Mouse (Mus musculus) ES-Bruce4 (cell line): Measurements from ENCODE around the gene Nrbp1. TPM values are rescaled to one million over a fixed set of nuclear protein-coding genes. Genes with fewer than 3 reads are reported as not detected.

Experiments
- H3K27ac ChIP-seq: 2 replicates; pipeline ENCODE4 v1.5.1; 2012; ENCODE audit warnings: low read length, inconsistent platforms; ENCODE audit not compliant: insufficient read depth
- H3K27me3 ChIP-seq: 2 replicates; pipeline ENCODE4 v1.6.1; 2012; ENCODE audit warnings: mild to moderate bottlenecking, low read length, inconsistent platforms; ENCODE audit not compliant: control insufficient read depth, poor library complexity, insufficient read depth, severe bottlenecking
- H3K36me3 ChIP-seq: 2 replicates; pipeline ENCODE4 v1.6.1; 2012; ENCODE audit warnings: inconsistent platforms, mild to moderate bottlenecking, low read length, moderate library complexity; ENCODE audit not compliant: control insufficient read depth, poor library complexity, insufficient read depth, severe bottlenecking
- H3K4me1 ChIP-seq: one replicate; pipeline ENCODE4 v1.8.1; 2011; ENCODE audit warnings: low read length; ENCODE audit not compliant: control insufficient read depth, insufficient read depth
- H3K4me3 ChIP-seq: 2 replicates; pipeline ENCODE4 v1.5.1; 2011; ENCODE audit warnings: low read depth, mild to moderate bottlenecking, low read length
- H3K9ac ChIP-seq: 2 replicates; pipeline ENCODE4 v1.6.1; 2012; ENCODE audit warnings: low read depth, mild to moderate bottlenecking, inconsistent platforms; ENCODE audit not compliant: poor library complexity, severe bottlenecking
- H3K9me3 ChIP-seq: replicated peaks from 2 replicates; pipeline ENCODE4 v1.6.1; 2012; ENCODE audit warnings: mild to moderate bottlenecking, low read length, inconsistent platforms; ENCODE audit not compliant: control insufficient read depth, poor library complexity, insufficient read depth, severe bottlenecking
- CTCF ChIP-seq: IDR thresholded peaks from one replicate; pipeline ENCODE4 v1.8.1; 2011; ENCODE audit warnings: low read depth, low read length
- EP300 ChIP-seq: IDR thresholded peaks from 2 replicates; pipeline ENCODE4 v1.6.1; 2011; ENCODE audit warnings: low read depth, low read length; ENCODE audit not compliant: insufficient read depth
- POLR2A ChIP-seq: IDR thresholded peaks from one replicate; pipeline ENCODE4 v1.8.1; 2011; ENCODE audit warnings: low read length; ENCODE audit not compliant: insufficient read depth
- polyA plus RNA-seq: library from polyadenylated mRNA; stranded (reverse); fragments of >200 nt; gene quantifications from 2 replicates; pipeline ENCODE4 v1.2.4, GENCODE M21; 2011; ENCODE audit warnings: low read depth; ENCODE audit not compliant: missing spikeins, insufficient read depth, insufficient read length

Gene Nrbp1
- polyA plus RNA-seq, 1 experiment, result 68.6 TPM

DNA sequence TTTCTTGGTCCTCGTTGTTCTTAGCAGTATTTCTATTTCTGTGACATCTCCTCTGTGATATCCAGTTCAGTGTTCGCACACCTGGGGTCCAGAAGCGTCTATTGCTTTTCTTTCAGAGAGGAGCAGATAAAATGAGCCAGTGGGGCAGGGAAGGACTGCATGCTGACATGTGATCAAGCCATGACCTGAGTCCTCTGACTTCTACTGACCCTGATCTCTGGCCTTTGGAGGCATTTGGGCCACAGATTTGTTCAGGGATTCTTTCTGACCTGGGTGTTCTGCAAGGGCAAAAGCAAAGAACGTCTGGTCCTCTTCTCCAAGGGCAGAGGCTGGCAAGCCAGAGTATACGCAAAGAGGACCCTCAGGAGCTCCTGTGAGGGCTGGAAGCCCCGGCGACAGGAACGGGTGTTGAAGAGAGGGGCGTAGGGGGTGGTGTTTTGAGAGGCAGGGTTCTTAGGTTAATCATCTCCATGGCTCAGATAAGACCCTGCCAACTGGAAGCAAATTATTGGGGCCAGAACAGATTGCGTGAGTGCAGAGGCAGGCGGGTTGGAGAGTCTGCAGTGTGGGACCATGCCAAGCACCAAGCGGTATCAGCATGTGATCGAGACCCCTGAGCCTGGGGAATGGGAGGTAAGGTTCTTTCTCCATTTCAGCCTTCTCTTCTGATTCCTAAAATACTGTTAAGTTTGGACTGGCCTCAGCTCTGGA lies 56.5 kb downstream of the Nrbp1 start, which contains the start of gene Gckr:
TSS of gene Gckr (plus strand) at position 397 of the 711 bp plus-strand sequence.
- Histone ChIP-seq H3K27ac (no peak within 1 kb of the TSS), H3K9ac (no peak within 1 kb of the TSS)
- TF ChIP-seq CTCF (no peak), EP300 (no peak), POLR2A (no peak)

GRCm38 (mm10) chr5:31297981-31298380 lies 57.3 kb downstream of the Nrbp1 start:
- Histone ChIP-seq H3K27ac (no peak overlapping the region), H3K9ac (no peak overlapping the region), H3K36me3 (no peaks in the 10 kb centered on the region), H3K27me3 (no peaks in the 10 kb centered on the region), H3K4me3 (no peak overlapping the region), H3K4me1 (no peaks in the 10 kb centered on the region), H3K9me3 (no peaks in the 10 kb centered on the region)
- TF ChIP-seq POLR2A (no peak), EP300 (no peak), CTCF (no peak)

More for the DNA sequence above, 56.5 kb downstream of the Nrbp1 start, which contains the start of gene Gckr:
- no peak within 1 kb of the TSS for H3K4me3 ChIP-seq
- no peaks in the 10 kb centered on the region for H3K9me3 ChIP-seq
- no peaks in the 10 kb centered on the region for H3K27me3 ChIP-seq
- no peaks in the 10 kb centered on the region for H3K36me3 ChIP-seq
- no peaks in the 10 kb centered on the region for H3K4me1 ChIP-seq

- no peaks in the 10 kb centered on the region for H3K9me3 ChIP-seq
- H3K36me3 ChIP-seq, result no peaks in the 10 kb centered on the region
- no peaks in the 10 kb centered on the region for H3K4me1 ChIP-seq
- no peak overlapping the region for H3K9ac ChIP-seq
- H3K27ac ChIP-seq, result no peak overlapping the region
- H3K4me3 ChIP-seq, result no peak overlapping the region
- no peaks in the 10 kb centered on the region; the same call in 1 of the 2 replicates for H3K27me3 ChIP-seq
- TF ChIP-seq POLR2A (no peak), CTCF (no peak), EP300 (no peak)
These were observed 57.8 kb downstream of the Nrbp1 start for GRCm38 (mm10) chr5:31298486-31298885.

Other genes with a start within 250 kb of the Nrbp1 start
- gene Atraid, start 192.6 kb upstream of the Nrbp1 start, polyA plus RNA-seq, result 28.6 and 31.8 TPM in 2 replicates
- gene Slc5a6, start 191.9 kb upstream of the Nrbp1 start, polyA plus RNA-seq, result 9.8 and 12.8 TPM in 2 replicates
- gene Cad, start 186.1 kb upstream of the Nrbp1 start, polyA plus RNA-seq, result 147 and 148 TPM in 2 replicates
- not detected in 2 replicates for gene Dnajc5g, start 134.6 kb upstream of the Nrbp1 start, polyA plus RNA-seq
- 8.5 and 9.2 TPM in 2 replicates for gene Slc30a3, start 132.6 kb upstream of the Nrbp1 start, polyA plus RNA-seq
- 5.1 TPM in 2 replicates for gene Trim54, start 124.2 kb upstream of the Nrbp1 start, polyA plus RNA-seq
- gene Ucn, start 102.0 kb upstream of the Nrbp1 start, polyA plus RNA-seq, result not detected in 2 replicates
- gene Mpv17, start 86.6 kb upstream of the Nrbp1 start, polyA plus RNA-seq, result 58.1 and 60.0 TPM in 2 replicates
- 2.3 and 2.6 TPM in 2 replicates for gene Gm29609, start 61.0 kb upstream of the Nrbp1 start, polyA plus RNA-seq
- gene Gtf3c2, start 60.7 kb upstream of the Nrbp1 start, polyA plus RNA-seq, result 104 and 106 TPM in 2 replicates
- 40.0 and 45.9 TPM in 2 replicates for gene Snx17, start 47.6 kb upstream of the Nrbp1 start, polyA plus RNA-seq
- gene Eif2b4, start 47.4 kb upstream of the Nrbp1 start, polyA plus RNA-seq, result 40.7 and 45.2 TPM in 2 replicates
- gene Zfp513, start 38.6 kb upstream of the Nrbp1 start, polyA plus RNA-seq, result 25.5 and 25.8 TPM in 2 replicates
- 188 and 225 TPM in 2 replicates for gene Ppm1g, start 20.2 kb upstream of the Nrbp1 start, polyA plus RNA-seq
- gene Gm9970, start 368 bp downstream of the Nrbp1 start, polyA plus RNA-seq, result not detected in 2 replicates
- 15.6 and 17.4 TPM in 2 replicates for gene Krtcap3, start 10.8 kb downstream of the Nrbp1 start, polyA plus RNA-seq
- 21.3 and 27.2 TPM in 2 replicates for gene Ift172, start 50.3 kb downstream of the Nrbp1 start, polyA plus RNA-seq
- gene Fndc4, start 55.2 kb downstream of the Nrbp1 start, polyA plus RNA-seq, result 19.9 and 23.4 TPM in 2 replicates
- 0.48 and 1.1 TPM in 2 replicates for gene Gckr, start 56.6 kb downstream of the Nrbp1 start, polyA plus RNA-seq
- 53.8 and 55.9 TPM in 2 replicates for gene Zfp512, start 211.6 kb downstream of the Nrbp1 start, polyA plus RNA-seq
- gene 4930548H24Rik, start 244.9 kb downstream of the Nrbp1 start, polyA plus RNA-seq, result 0.30 TPM in 1 of 2 replicates, not detected in the other